Mouse (Mus musculus) c-Kit-positive CD71-positive TER-119-negative erythroid progenitor cells, embryonic 14.5 days (primary cell): Measurements from ENCODE around the gene Gm27029.
"Not testable (repeated sequence)": the region's sequence is repeated elsewhere in the genome, so short reads cannot be mapped to it uniquely, and the experiment has no call there.

ENCODE experiments used
- DNase-seq: peaks from one replicate; pipeline ENCODE4 v3.0.0-alpha.2; 2013; ENCODE audit warnings: low read depth

Gene Gm27029

DNA sequence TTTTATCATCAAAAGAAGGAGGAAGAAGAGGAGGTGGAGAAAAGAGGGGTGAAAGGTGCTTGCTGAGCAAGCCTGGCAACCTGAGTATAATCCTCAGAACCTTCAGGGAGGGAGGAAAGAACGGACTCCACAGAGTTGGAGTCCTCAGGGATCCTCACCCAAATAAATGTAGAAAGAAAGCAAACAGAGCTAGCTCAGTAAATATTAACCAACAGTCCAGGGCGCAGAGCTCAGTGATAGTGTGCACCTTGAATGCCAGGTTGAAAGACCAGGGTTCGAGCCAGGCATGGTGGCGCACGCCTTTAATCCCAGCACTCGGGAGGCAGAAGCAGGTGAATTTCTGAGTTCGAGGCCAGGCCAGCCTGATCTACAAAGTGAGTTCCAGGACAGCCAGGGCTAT, 31.0 kb upstream of the Gm27029 start:
- DNase-seq = no peak

DNA sequence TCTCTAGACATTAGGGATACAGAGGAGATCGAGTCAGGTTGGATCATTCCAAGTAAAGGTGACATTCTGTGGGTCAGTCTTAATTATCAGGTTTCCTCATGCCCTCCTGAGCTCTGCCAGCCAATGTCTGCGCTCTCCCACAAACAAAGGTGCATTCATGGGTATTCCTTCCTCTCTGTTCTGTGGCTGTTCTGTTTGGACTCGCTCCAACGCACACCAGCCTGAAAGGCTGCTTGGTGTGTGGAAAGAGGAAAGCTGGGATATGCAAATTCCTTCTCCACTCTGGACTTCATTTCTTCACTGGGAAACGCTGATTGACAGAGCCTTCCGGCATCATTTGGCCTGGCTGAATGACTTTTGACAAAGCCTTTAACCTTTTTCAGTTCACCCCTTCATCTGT, 30.1 kb upstream of the Gm27029 start:
- DNase-seq = no peak

DNA sequence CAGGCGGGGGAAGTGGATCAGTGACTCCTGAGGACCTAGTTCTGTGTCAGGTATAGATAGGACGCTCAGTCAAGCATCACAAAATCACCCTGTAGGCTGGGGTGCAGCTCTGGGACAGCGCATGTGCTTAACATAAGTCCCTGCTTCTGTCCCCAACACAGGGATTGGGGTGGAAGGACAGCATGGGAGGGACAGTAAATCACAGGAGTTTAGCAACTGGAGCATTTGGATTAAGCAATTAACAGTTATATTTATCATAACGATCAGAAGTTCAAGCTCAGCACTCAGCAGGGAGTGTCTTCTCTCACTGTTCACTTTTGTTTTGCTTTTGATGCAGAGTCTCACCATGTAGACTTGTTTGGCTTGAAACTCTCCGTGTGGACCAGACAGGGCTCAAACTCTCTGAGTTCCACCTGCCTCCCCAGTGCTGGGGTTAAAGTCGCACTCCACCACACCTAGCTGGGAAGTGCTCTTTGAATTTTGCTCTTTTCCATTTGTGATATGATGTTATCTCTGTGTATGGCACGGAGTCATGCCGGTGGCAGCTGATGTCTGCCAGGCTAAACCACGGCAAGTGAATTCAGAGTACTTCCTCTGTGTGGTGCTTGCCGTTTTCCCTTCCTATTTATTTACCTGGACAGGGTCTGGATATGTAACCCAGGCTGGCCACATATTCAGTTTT, 27.6 kb upstream of the Gm27029 start:
- no peak for DNase-seq

DNA sequence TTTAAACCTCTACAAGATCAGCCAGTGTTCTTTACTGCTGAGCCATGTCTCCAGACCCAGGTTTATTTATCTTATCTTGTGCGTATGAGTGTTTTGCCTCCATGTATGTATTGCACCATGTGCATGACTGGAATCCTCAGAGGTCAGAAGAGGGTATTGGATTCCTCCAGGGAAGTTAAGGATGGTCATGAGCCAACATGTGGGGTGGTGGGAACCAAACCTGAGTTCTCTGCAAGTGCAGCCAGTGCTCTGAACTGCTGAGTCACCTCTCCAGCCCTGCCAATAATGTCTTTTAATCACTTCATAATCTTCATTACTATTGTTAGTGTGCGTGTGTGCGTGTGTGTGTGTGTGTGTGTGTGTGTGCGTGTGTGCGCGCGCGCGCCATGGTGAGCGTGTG, 26.9 kb upstream of the Gm27029 start:
- DNase-seq = no peak

DNA sequence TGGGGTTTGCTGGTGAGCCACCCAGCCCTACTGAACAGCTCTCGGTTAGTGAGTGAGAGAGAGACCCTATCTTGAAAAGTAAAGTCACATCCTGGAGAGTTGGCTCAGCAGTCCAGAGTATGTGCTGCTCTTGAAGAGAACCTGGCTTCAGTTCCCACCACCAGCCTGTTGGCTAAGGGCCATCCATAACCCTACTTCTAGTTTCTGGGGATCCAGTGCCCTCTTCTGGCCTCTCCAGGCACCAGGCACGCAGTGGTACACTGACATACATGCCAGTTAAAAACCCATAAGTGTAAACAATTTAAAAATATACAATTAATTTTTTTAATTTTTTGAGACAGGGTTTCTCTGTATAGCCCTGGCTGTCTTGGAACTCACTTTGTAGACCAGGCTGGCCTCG, 25.8 kb upstream of the Gm27029 start:
- DNase-seq = no peak

DNA sequence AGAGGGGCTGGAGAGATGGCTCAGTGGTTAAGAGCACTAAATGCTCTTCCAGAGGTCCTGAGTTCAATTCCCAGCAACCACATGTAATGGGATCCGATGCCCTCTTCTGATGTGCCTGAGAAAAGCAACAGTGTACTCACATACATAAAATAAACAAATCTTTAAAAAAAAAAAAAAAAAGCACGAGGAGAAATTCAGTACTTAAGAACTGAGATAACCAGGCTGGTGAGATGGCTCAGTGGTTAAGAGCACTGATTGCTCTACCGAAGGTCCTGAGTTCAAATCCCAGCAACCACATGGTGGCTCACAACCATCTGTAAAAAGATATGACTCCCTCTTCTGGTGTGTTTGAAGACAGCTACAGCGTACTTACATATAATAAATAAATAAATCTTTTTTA, 25.0 kb upstream of the Gm27029 start:
- not testable (repeated sequence) for DNase-seq

DNA sequence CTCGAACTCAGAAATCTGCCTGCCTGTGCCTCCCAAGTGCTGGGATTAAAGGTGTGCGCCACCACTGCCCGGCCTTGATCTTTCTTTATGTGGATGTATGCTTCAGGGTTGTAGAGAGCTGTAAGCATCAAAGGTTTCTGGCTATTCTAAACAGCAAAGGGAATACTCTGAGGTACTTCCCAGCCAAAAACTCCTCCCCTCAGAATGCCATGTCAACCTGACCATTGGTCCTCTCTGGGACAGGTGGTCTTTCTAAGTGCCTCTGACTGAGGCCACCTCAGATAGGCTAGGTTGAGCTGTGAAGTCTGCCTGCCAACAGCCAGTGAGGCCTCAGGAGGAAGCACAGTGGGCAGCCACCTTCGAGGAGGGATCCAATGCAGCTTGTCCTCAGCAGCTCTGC, 24.3 kb upstream of the Gm27029 start:
- no peak for DNase-seq

DNA sequence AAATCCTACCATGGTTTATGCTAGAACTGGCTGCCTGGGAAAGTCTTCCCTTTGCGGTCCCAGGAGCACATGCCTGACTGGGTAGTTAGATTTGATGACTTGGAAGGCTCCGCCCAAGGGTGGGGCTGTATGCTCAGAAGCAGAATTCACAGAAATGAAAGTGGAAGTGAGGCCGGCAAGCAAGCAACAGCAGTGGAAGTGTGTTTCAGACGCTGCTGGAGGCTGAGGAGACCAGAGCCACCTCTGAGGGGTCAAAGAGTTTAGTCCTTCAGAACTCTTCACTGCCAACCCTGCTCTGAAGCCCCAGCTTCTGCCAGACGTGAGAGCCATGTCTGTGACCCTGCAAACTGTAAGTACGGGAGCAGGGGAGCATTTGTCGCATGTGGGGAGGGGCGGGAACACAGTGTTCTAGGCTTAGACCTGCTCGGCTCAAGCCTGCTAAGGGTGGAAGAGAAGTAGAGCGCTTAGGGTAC, 23.7 kb upstream of the Gm27029 start, which contains the start of gene Ifi35:
Gene Ifi35 (plus strand): TSS at position 134 of the 473 bp plus-strand sequence.
- peak; percentile 94 for DNase-seq

DNA sequence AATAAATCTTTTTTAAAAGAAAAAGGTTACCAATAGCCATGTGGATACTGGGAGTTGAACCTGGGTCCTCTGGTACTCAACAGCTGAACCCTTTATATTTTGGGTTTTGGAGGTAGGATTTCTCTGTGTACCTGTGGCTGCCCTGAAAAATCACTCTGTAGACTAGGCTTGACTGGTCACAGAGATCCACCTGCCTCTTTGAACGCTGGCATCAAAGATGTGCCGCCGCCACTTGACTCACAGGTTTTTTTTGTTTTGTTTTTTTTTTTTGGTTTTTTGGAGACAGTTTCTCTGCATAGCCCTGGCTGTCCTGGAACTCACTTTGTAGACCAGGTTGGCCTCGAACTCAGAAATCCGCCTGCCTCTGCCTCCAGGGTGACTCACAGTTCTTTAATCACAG, 23.2 kb upstream of the Gm27029 start:
- no peak for DNase-seq

DNA sequence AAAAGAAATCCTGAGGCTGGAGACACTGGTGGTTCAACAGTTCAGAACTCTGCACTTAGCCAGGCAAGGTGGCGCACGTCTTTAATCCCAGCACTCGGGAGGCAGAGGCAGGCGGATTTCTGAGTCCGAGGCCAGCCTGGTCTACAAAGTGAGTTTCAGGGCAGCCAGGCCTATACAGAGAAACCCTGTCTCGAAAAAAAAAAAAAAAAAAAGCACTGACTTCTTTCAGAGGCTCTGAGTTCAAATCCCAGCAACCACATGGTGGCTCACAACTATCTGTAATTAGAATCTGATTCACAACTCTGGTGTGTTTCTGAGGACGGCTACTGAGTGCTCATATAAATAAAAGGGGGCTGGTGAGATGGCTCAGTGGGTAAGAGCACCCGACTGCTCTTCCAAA, 22.3 kb upstream of the Gm27029 start:
- DNase-seq = not testable (repeated sequence)

DNA sequence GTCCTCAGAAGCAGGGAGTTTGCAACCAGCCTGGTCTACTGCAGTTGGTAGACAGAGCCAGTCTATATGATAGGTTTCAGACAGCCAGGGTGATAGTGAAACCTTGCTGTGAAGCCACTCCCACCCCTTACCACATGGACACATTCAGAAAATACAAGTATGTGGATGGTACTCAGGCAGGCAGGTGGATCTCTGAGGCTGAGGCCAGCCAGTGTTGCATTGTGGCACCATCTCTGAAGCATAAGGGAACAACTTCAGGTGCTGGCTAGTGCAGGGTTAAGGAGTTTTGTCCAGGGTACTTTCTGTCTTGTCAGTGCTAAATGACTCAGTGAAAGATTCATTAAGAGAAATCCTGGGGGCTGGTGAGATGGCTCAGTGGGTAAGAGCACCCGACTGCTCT, 21.7 kb upstream of the Gm27029 start:
- DNase-seq = no peak

DNA sequence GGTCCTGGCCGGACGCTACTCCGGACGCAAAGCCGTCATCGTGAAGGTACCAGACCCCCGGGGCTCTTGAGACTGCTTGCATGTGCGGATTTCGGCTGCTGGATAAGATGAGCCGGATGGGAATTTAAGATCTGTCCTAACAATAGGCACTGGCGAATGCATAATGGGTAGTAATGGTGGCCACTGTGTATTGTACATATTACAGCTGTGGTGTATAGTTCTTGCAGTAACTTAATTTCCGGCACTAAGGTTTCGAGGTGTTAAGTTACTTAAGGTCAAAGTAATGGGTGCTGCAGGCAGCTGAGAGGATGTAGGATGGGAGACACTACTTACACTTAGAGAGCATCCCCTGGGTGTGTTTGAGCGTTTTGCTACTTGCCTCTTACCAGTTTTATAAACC, 18.2 kb upstream of the Gm27029 start:
- DNase-seq = no peak

DNA sequence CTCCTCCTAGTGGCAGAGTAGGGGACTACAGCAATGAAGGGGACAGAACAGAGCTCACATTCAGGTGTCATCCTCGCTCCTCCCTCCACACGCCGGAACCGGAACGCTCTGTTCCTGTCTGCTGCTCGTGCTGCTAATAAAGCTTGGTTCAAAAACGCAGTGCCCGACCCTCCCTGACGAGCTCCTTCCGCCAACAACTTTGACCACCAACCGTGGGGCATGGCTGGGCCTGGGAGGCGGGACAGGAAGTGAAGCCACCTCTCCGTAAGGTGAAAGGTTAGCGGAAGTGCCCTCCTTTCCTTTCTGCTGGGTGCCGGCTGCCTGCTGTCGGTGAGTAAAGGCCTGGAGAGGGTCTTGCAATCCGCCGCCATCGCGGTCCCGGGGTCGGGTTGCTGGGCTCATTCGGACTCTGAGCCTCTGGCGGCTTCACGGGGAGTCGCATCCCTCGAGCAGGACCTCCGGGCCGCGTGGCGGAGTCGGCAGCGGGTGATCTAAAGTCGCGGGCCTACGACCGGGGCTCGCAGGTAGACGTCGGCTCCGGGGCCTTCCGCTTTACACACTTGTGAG, 17.6 kb upstream of the Gm27029 start, which contains the start of gene Rpl27:
Gene Rpl27 (plus strand): TSS at position 172 of the 567 bp plus-strand sequence.
- peak; percentile 100 for DNase-seq

DNA sequence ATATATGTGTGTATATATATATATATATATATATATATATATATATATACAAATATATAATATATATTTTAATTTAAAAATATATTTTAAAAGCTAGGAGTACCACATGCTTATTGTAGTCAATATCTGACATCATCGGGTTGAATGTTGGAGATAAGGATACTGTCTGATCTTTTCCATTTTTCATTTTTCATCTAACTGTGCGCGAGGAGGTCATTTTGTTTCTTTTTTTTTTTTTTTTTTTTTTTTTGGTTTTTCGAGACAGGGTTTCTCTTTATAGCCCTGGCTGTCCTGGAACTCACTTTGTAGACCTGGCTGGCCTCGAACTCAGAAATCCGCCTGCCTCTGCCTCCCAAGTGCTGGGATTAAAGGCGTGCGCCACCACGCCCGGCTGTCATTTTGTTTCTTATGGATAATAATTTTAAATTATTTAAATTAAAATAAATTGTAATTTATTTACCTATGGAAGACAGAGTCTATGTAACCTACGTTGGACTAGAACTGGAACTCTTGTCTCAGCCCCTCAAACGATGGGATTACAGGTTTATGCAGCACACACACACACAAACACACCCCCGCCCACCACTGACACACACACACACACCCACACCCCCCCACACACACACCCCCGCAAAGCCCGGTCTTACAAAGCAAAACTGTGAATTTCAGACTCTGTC, 17.0 kb upstream of the Gm27029 start:
- not testable (repeated sequence) for DNase-seq

DNA sequence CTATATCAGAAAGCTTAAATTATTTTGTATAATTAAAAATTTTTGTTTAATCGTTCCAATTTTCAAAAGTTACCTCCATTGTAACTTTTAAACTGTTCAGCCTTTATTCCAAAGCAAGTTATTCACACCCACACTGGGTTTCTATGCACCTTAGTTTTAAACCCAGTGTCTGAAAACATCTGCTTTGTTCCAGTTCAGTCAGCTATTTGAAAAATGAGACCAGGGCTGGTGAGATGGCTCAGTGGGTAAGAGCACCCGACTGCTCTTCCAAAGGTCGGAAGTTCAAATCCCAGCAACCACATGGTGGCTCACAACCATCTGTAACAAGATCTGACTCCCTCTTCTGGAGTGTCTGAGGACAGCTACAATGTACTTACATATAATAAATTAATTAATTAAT, 13.4 kb upstream of the Gm27029 start:
- not testable (repeated sequence) for DNase-seq

DNA sequence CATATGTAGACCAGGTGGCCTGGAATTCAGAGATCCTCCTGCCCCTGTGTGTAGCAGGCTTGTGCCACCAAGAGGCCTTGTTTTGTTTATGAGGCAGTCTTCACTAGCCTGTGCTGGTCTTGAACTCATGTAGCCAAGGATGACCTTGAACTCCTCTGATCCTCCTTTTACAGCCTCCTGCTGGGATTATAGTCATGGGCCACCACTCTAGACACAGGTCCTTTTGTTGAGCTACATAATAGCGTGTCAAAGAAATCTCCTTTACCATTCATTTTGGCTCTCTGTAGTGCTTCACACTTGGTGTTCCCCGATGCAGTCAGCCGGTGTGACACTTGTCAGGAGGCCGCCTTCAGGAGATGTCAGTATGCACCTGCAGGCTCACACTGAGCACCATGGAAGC, 12.3 kb upstream of the Gm27029 start:
- no peak for DNase-seq

DNA sequence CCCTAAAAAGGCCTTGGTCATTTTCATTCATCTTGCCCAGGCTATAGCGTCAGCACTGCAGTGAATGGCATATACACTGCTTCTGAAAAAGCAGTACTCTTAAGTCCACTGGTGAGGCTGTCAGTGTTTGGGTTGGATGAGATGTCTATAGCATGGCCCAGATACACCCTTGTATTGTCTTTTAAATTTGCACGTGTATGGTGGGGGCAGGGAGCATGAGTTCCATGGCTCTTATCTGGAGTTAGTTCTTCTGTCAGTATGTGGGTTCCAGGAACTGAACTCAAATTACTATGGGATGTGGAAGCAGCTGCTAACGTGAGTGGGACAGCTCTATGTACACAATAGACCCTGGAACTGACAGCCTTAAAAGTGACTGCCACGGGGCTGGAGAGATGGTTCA, 11.2 kb upstream of the Gm27029 start:
- no peak for DNase-seq

DNA sequence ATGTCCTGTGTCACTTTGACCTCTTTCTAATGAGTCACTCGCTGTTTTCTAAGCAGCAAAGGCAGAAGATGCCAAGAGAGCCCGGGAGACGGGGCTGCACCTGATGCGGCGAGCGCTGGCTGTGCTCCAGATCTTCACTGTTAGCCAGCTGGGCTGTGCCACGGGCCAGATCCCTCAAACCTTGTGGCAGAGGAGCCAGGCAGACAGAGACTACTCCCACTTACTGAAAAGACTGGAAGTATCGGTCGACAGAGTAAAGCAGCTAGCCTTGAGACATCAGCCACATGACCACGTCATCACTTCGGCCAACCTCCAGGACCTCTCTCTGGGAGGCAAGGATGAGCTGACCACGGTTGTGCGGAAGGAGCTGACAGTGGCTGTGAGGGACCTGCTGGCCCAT, 8.8 kb upstream of the Gm27029 start:
- no peak for DNase-seq

DNA sequence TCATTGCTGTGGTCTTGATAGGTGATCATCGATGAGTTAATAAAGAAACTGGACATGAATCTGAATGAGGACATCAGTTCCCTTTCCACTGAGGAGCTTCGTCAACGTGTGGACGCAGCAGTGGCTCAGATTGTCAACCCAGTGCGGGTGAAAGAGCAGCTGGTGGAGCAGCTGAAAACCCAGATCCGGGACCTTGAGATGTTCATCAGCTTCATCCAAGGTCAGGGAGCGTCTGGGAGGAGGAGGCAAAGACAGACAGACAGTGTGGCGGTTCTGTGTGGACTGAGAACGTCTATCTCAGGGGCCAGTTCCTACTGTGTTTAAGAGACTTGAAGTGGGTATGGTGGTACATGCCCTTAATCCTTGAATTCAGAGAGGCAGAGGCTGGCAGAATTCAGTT, 6.7 kb upstream of the Gm27029 start:
- no peak for DNase-seq

DNA sequence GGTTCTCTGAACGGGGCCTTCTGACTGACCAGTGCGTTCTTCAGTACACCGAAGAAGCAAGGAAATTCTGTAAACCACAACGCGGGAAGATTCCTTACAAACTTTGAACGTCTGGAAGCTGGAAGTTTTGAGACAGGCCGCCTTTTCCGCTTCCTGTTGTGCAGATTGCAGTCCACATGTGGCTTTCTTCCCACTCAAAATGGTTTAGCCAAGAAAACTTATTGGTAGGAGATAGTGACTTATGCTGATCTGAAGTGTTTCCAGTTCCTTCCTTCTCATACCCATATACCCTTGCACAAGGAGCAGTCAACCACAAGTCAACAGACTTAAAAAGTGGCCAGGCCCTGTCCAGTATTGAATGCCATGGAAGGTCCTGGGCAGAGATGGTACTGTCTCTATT, 1.6 kb upstream of the Gm27029 start:
- DNase-seq = no peak

DNA sequence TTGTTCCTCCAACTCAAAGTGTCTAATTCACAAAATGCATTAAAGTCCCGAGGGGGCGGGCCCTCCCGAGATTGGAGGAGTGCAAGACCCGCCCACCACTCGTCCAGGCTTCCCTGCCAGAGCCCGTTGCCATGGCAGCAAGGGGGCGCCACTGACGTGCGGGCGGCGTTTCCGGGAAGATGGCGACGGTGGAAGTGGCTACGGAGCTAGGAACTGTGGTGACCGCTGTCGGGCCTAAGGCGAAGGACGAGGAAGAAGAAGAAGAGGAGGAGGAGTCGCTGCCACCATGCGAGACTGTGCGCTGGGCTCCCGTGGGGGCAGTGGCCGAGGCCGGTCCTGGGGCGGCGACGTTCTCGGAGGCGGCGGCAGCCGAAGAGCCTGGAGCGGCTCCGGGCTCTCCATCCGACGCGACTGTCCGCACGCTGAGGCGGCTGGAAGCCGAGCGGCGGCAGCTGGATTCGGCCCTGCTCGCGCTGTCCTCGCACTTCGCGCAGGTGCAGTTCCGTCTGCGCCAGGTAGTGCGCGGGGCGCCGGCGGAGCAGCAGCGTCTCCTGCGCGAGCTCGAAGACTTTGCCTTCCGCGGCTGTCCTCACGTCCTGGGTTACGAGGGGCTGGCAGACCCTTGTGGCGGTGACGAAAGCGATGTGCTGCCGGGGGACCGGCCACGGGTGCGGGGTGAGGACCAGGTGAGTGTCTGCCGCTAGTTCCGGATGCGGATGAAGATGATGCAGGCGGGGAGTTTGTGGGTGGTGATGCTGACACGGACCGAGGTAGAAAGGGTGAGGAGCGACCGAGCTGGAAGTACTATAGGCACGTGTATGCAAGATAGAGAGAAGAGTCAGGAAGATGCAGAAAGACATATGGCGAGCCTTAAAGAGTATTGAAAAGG, 573 bp upstream of the Gm27029 start, which contains the start of the genes Rundc1 and Ptges3l:
Gene Rundc1 (plus strand): TSS at position 161 of the 889 bp plus-strand sequence.
Gene Ptges3l (minus strand): TSS at position 409 of the 889 bp plus-strand sequence.
- DNase-seq = peak; percentile 95

DNA sequence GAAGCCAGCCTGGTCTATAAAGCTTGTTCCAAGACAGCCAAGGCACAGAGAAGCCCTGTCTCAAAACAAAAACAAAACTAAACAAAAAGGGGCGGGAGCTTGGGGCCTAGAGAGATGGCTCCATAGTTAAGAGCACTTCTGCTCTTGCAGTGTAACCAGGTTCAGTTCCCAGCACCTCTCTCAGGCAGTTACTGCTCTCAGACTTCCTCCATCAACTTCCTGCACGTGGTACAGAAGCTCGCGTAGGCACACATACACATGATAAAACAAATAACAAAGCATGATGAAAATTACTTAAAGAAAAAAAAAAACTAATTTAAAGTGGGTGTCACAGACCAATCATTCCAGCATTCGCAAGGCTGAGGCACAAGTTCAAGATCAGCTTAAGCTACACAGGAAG, 4.4 kb downstream of the Gm27029 start:
- no peak for DNase-seq
